Mouse (Mus musculus) limb, embryonic 12.5 days (tissue): ENCODE measurements around the gene Gpn1. TPM values are rescaled to one million over a fixed set of nuclear protein-coding genes. Genes with fewer than 3 reads are reported as not detected.
"Not testable (repeated sequence)": the region's sequence is repeated elsewhere in the genome, so short reads cannot be mapped to it uniquely, and the experiment has no call there.

ENCODE experiments used
- ATAC-seq: fragments of 200-750 bp; cut with Nextera tagmentation; 2 replicates; pipeline ENCODE4 v1.8.0; 2017; ENCODE audit warnings: low read depth, moderate TSS enrichment; ENCODE audit not compliant: insufficient number of reproducible peaks, insufficient read depth, low FRiP score, low TSS enrichment
- H3K27ac ChIP-seq: fragments of 300-500 bp; sonication (generic); 2 replicates; pipeline ENCODE4 v1.5.1; 2016; ENCODE audit warnings: mild to moderate bottlenecking, moderate library complexity
- H3K27me3 ChIP-seq: fragments of 300-500 bp; sonication (generic); 2 replicates; pipeline ENCODE4 v1.6.1; 2016; ENCODE audit warnings: mild to moderate bottlenecking, moderate library complexity
- H3K36me3 ChIP-seq: fragments of 300-500 bp; sonication (generic); 2 replicates; pipeline ENCODE4 v1.6.1; 2016; ENCODE audit warnings: mild to moderate bottlenecking, moderate library complexity
- H3K4me1 ChIP-seq: fragments of 300-500 bp; sonication (generic); replicated peaks from 2 replicates; pipeline ENCODE4 v1.6.1; 2016
- H3K4me2 ChIP-seq: fragments of 300-500 bp; sonication (generic); 2 replicates; pipeline ENCODE4 v1.6.1; 2016; ENCODE audit warnings: mild to moderate bottlenecking, moderate library complexity
- H3K4me3 ChIP-seq: fragments of 300-500 bp; sonication (generic); replicated peaks from 2 replicates; pipeline ENCODE4 v1.5.1; 2016; ENCODE audit warnings: mild to moderate bottlenecking
- H3K9ac ChIP-seq: fragments of 300-500 bp; sonication (generic); replicated peaks from 2 replicates; pipeline ENCODE4 v1.6.1; 2016; ENCODE audit warnings: mild to moderate bottlenecking, moderate library complexity
- H3K9me3 ChIP-seq: fragments of 300-500 bp; sonication (generic); 2 replicates; pipeline ENCODE4 v1.6.1; 2016; ENCODE audit warnings: mild to moderate bottlenecking, moderate library complexity
- WGBS: fragments of 180-500 bp; shearing (Covaris S2); methylation state at CpG from one replicate; pipeline ENCODE4 v1.1.7; 2016; 5-methylcytosine and 5-hydroxymethylcytosine counted together
- polyA plus RNA-seq: library from polyadenylated mRNA; unstranded; fragments of >200 nt; fragmentation: Nextera tagmentation; extraction: Ambion mirVana; gene quantifications from 2 replicates; pipeline ENCODE4 v1.2.1, GENCODE M21; 2016

The Gpn1 gene
- polyA plus RNA-seq, 1 experiment from 2014 or later, result 81.7 TPM

DNA sequence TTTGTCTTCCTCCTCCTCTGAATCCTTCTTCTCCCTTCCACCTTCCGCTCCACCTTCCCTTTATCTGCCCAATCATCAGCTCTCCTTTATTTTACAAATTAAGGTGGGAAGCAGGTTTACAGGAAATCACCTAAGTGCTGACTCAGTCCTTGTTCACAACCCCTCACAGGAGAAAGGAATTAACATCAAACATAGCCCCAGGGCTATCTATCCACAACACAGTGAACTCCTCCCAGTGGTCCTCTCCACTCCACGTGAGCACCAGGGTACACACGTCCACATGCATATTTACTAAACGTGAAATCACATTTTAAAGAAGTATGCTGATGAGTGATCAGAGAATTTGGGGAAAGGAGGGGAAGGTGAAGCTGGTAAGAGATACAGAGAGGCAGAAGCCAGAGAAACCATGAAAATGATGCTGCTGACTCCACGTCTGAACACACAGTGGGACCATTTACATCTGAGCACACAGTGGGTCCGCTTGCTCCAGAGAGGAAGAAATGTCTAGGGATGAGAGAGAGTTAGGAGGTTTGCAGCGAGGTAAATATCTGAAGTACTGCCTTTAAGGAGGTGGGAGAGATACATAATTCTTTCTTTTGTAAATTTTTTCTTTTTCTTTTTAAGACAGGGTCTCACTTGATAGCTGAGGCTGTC lies 5.3 kb upstream of the Gpn1 start:
- Histone ChIP-seq H3K9ac (no peak overlapping the region), H3K27me3 (no peaks in the 10 kb centered on the region), H3K36me3 (peaks cover 3% of the 10 kb centered on the region), H3K4me2 (no peak overlapping the region), H3K4me3 (no peak overlapping the region), H3K27ac (no peak overlapping the region), H3K9me3 (no peaks in the 10 kb centered on the region), H3K4me1 (no peaks in the 10 kb centered on the region)
- 70% methylated on average over 7 of the region's 7 CpGs for WGBS
- ATAC-seq, result no peak

GRCm38 (mm10) chr5:31492031-31492430 lies 2.5 kb upstream of the Gpn1 start:
- no peaks in the 10 kb centered on the region for H3K9me3 ChIP-seq
- 47% methylated on average over 1 of the region's 1 CpGs for WGBS
- peaks cover 10% of the 10 kb centered on the region for H3K36me3 ChIP-seq
- no peak overlapping the region for H3K4me3 ChIP-seq
- no peaks in the 10 kb centered on the region for H3K27me3 ChIP-seq
- no peak overlapping the region for H3K9ac ChIP-seq
- peaks cover 8% of the 10 kb centered on the region for H3K4me1 ChIP-seq
- no peak overlapping the region for H3K4me2 ChIP-seq
- ATAC-seq, result no peak
- H3K27ac ChIP-seq, result no peak overlapping the region

GRCm38 (mm10) chr5:31504843-31505242 lies 10.3 kb downstream of the Gpn1 start:
- peaks cover 89% of the 10 kb centered on the region for H3K36me3 ChIP-seq
- no peak for ATAC-seq
- H3K27me3 ChIP-seq, result no peaks in the 10 kb centered on the region
- H3K9ac ChIP-seq, result no peak overlapping the region
- no peaks in the 10 kb centered on the region for H3K9me3 ChIP-seq
- H3K27ac ChIP-seq, result no peak overlapping the region
- H3K4me3 ChIP-seq, result no peak overlapping the region
- no peak overlapping the region for H3K4me2 ChIP-seq
- WGBS, result 92% methylated on average over 10 of the region's 10 CpGs
- no peaks in the 10 kb centered on the region for H3K4me1 ChIP-seq

- H3K9me3 ChIP-seq, result no peaks in the 10 kb centered on the region
- 96% methylated on average over 1 of the region's 1 CpGs for WGBS
- ATAC-seq, result no peak
- H3K4me2 ChIP-seq, result no peak overlapping the region
- H3K4me1 ChIP-seq, result no peaks in the 10 kb centered on the region
- no peak overlapping the region for H3K9ac ChIP-seq
- no peak overlapping the region for H3K27ac ChIP-seq
- H3K27me3 ChIP-seq, result no peaks in the 10 kb centered on the region
- H3K4me3 ChIP-seq, result no peak overlapping the region
- H3K36me3 ChIP-seq, result peaks cover 93% of the 10 kb centered on the region
Observed at GRCm38 (mm10) chr5:31512481-31512880, 17.9 kb downstream of the Gpn1 start.

- ATAC-seq, result no peak
- 93% methylated on average over 6 of the region's 6 CpGs for WGBS
- no peak overlapping the region for H3K4me3 ChIP-seq
Observed at GRCm38 (mm10) chr5:31520556-31520955, 26.0 kb downstream of the Gpn1 start.

GRCm38 (mm10) chr5:31526354-31527116 lies 32.0 kb downstream of the Gpn1 start, which contains the start of gene Slc4a1ap:
TSS of gene Slc4a1ap (plus strand) at chr5:31526995.
- ATAC-seq, result peak; percentile 68; the same call in 1 of the 2 replicates
- H3K9me3 ChIP-seq, result no peaks in the 10 kb centered on the region
- under 1% methylated on average over 28 of the region's 28 CpGs for WGBS
- peak within 1 kb of the TSS; percentile 87 for H3K27ac ChIP-seq
- peaks cover 22% of the 10 kb centered on the region for H3K4me1 ChIP-seq
- H3K36me3 ChIP-seq, result peaks cover 43% of the 10 kb centered on the region
- peak within 1 kb of the TSS; percentile 89 for H3K9ac ChIP-seq
- H3K27me3 ChIP-seq, result no peaks in the 10 kb centered on the region
- peak within 1 kb of the TSS; percentile 98 for H3K4me3 ChIP-seq
- peak within 1 kb of the TSS; percentile 97 for H3K4me2 ChIP-seq

More at GRCm38 (mm10) chr5:31520556-31520955, 26.0 kb downstream of the Gpn1 start:
- peaks cover 2% of the 10 kb centered on the region for H3K4me1 ChIP-seq
- no peak overlapping the region for H3K9ac ChIP-seq
- H3K4me2 ChIP-seq, result no peak overlapping the region
- peaks cover 72% of the 10 kb centered on the region for H3K36me3 ChIP-seq
- H3K9me3 ChIP-seq, result no peaks in the 10 kb centered on the region
- no peak overlapping the region for H3K27ac ChIP-seq
- no peaks in the 10 kb centered on the region for H3K27me3 ChIP-seq

GRCm38 (mm10) chr5:31527117-31527680 lies 32.7 kb downstream of the Gpn1 start:
- Histone ChIP-seq H3K4me2 (peak overlapping the region; percentile 97), H3K9me3 (no peaks in the 10 kb centered on the region), H3K4me1 (peaks cover 22% of the 10 kb centered on the region), H3K36me3 (peaks cover 44% of the 10 kb centered on the region), H3K4me3 (peak overlapping the region; percentile 98), H3K9ac (peak overlapping the region; percentile 89), H3K27ac (peak overlapping the region; percentile 87; the same call in 1 of the 2 replicates), H3K27me3 (no peaks in the 10 kb centered on the region)
- 3% methylated on average over 40 of the region's 40 CpGs for WGBS
- no peak for ATAC-seq

DNA sequence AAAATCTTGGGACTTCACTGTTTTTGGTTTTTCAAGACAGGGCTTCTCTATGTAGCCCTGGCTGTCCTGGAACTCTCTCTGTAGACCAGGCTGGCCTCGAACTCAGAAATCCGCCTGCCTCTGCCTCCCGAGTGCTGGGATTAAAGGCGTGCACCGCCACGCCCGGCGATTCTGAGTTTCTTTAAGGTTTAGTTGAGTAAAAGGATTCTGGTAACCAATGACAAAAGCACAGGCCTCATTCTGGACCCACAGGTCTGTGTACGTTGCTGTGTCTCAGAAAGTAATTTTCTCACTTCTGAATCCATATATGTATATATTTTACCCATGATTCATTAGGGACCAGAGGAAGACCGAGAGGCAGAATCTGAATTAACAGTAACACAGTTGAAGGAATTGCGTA lies 33.2 kb downstream of the Gpn1 start, which contains the start of gene Supt7l:
Supt7l (minus strand) TSS at position 101 of the 400 bp plus-strand sequence.
- not testable (repeated sequence) for H3K9me3 ChIP-seq, H3K27me3 ChIP-seq, ATAC-seq
- Histone ChIP-seq H3K4me1 (peaks cover 22% of the 10 kb centered on the region), H3K36me3 (peaks cover 44% of the 10 kb centered on the region), H3K27ac (peak within 1 kb of the TSS; percentile 87), H3K9ac (peak within 1 kb of the TSS; percentile 89), H3K4me2 (peak within 1 kb of the TSS; percentile 97), H3K4me3 (peak within 1 kb of the TSS; percentile 98)
- 82% methylated on average over 11 of the region's 11 CpGs for WGBS

DNA sequence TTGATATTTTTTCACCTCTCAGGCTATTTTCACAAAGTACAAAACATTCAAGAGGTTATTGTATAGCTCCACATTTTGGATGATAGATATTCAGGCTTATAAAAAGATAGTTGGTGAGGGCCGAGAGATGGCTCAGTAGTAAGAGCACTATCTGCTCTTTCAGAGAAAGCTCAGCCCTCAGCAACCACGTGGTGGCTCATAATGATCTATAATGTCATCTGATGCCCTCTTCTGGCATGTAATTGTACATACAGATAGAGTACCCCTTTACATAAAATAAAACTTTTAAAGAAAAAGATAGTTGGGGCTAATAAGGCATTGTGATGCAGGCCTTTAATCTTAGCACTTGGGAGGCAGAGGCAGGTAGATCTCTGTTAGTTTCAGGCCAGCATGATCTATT lies 34.0 kb downstream of the Gpn1 start:
- no peak for ATAC-seq
- Histone ChIP-seq H3K36me3 (peaks cover 49% of the 10 kb centered on the region), H3K27ac (no peak overlapping the region), H3K4me3 (no peak overlapping the region), H3K9ac (no peak overlapping the region), H3K4me1 (peaks cover 22% of the 10 kb centered on the region), H3K9me3 (no peaks in the 10 kb centered on the region), H3K4me2 (peak overlapping the region; percentile 97; the same call in 1 of the 2 replicates), H3K27me3 (no peaks in the 10 kb centered on the region)
- 65% methylated on average over 2 of the region's 2 CpGs for WGBS

- Histone ChIP-seq H3K9ac (no peak overlapping the region), H3K27ac (no peak overlapping the region), H3K4me2 (no peak overlapping the region), H3K36me3 (peaks cover 85% of the 10 kb centered on the region), H3K9me3 (no peaks in the 10 kb centered on the region), H3K4me1 (no peaks in the 10 kb centered on the region), H3K4me3 (no peak overlapping the region), H3K27me3 (no peaks in the 10 kb centered on the region)
- WGBS, result 91% methylated on average over 2 of the region's 2 CpGs
- ATAC-seq, result no peak
Observed at GRCm38 (mm10) chr5:31535228-31535627, 40.7 kb downstream of the Gpn1 start.

DNA sequence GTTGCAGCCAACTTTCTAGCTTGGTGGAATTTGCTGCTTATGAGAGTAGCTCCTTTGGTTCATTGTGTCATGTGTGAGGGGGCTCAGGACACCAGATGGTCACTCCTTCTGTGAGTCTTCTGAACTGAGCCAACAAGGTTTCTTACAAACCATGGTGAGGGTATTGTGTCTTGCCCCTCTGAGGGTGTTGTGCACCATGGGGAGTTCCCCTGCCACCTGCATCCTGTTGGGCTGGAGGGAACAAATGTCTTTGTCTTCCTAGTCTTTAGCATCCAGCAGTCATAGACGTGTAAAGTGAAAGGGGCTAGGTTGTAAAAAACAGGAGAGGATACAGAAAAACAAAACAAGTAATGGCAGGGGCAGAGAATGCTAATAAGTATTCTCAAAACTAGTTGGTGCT lies 64.9 kb downstream of the Gpn1 start:
- H3K36me3 ChIP-seq, result peaks cover 67% of the 10 kb centered on the region
- H3K27me3 ChIP-seq, result no peaks in the 10 kb centered on the region
- no peak overlapping the region for H3K4me3 ChIP-seq
- no peaks in the 10 kb centered on the region for H3K9me3 ChIP-seq
- no peaks in the 10 kb centered on the region for H3K4me1 ChIP-seq
- no peak overlapping the region for H3K9ac ChIP-seq
- ATAC-seq, result no peak
- H3K27ac ChIP-seq, result no peak overlapping the region
- H3K4me2 ChIP-seq, result no peak overlapping the region
- 50% methylated on average over 1 of the region's 1 CpGs for WGBS
